Mouse (Mus musculus) MEL (cell line): ENCODE data around the gene Catsperz.

Source experiments
- CTCF ChIP-seq, 3 experiments: IDR thresholded peaks in 2 of 3; conservative IDR thresholded peaks in 1 of 3; 2 replicates each; pipeline ENCODE4 v1.5.1; 2011 to 2012; ENCODE audit warnings: low read length in 3 of 3, low read depth in 2 of 3, mild to moderate bottlenecking in 2 of 3, improper control_type of control experiment in 1 of 3, inconsistent platforms in 1 of 3, mixed read lengths in 1 of 3, moderate library complexity in 1 of 3; ENCODE audit not compliant: control insufficient read depth in 1 of 3, insufficient read depth in 1 of 3, poor library complexity in 1 of 3, severe bottlenecking in 1 of 3
- POLR2A ChIP-seq, 2 experiments: IDR thresholded peaks; 2 replicates each; pipeline ENCODE4 v1.6.1; 2011 to 2012; ENCODE audit warnings: low read length in 2 of 2, mild to moderate bottlenecking in 2 of 2, control low read depth in 1 of 2, improper control_type of control experiment in 1 of 2, low read depth in 1 of 2, moderate library complexity in 1 of 2; ENCODE audit not compliant: control insufficient read depth in 1 of 2, insufficient read depth in 1 of 2, poor library complexity in 1 of 2
- POLR2AphosphoS2 ChIP-seq: IDR thresholded peaks from 2 replicates; pipeline ENCODE4 v1.6.1; 2011; ENCODE audit warnings: low read length, improper control_type of control experiment
- POLR2AphosphoS5 ChIP-seq: IDR thresholded peaks from 2 replicates; pipeline ENCODE4 v1.6.1; 2012; ENCODE audit warnings: low read depth, borderline replicate concordance, mild to moderate bottlenecking, inconsistent platforms, low read length, moderate library complexity, mixed read lengths
- UBTF ChIP-seq: IDR thresholded peaks from 2 replicates; pipeline ENCODE4 v1.6.1; 2012; ENCODE audit warnings: low read depth, mild to moderate bottlenecking, inconsistent platforms, low read length, improper control_type of control experiment, moderate library complexity, borderline replicate concordance; ENCODE audit not compliant: insufficient read depth

GRCm38 (mm10) chr19:6903031-6903430 is 22.1 kb downstream of the Catsperz start:
- no peak for TF ChIP-seq UBTF
- TF ChIP-seq POLR2A (IDR thresholded peaks at IDR 0.05; ENCODE audit: control insufficient read depth in 1 of 2, insufficient read depth in 1 of 2, low read depth in 1 of 2, low read length in 2 of 2, poor library complexity in 1 of 2) = no peak
- TF ChIP-seq POLR2AphosphoS2 = no peak
- no peak for TF ChIP-seq POLR2AphosphoS5
- TF ChIP-seq CTCF (IDR thresholded peaks at IDR 0.05 in 2 of 3, conservative IDR thresholded peaks at IDR 0.05 in 1 of 3; ENCODE audit: control insufficient read depth in 1 of 3, insufficient read depth in 1 of 3, low read depth in 2 of 3, low read length in 3 of 3, poor library complexity in 1 of 3, severe bottlenecking in 1 of 3) = no peak
